Mouse (Mus musculus) erythroblast, adult 5-6 weeks (primary cell): ENCODE measurements around the gene Ptcd2. TPM values are rescaled to one million over a fixed set of nuclear protein-coding genes. Genes with fewer than 3 reads are reported as not detected.

Experiments
- total RNA-seq, 2 experiments: library from RNA; stranded (forward) in 1 of 2; stranded (reverse) in 1 of 2; fragments of 150-400 nt in 1 of 2; fragments of 200-764, 138-1000 nt in 1 of 2; gene quantifications; 2 replicates each; pipeline versions ENCODE4 v1.2.3 to v1.2.4; 2015 to 2017; ENCODE audit warnings: low replicate concordance in 2 of 2

The Ptcd2 gene
- total RNA-seq, 2 experiments from 2014 or later: 5.6 to 10.0 TPM

Other genes starting within 250 kb of the Ptcd2 start
- 0.42 TPM in 1 of 2 replicates, not detected in the other for gene Zfp366, start 159.9 kb downstream of the Ptcd2 start, total RNA-seq (2015; ENCODE audit: low replicate concordance)
- gene Zfp366, start 159.9 kb downstream of the Ptcd2 start, total RNA-seq (2017; ENCODE audit: low replicate concordance): 0.14 and 0.17 TPM in 2 replicates
- gene Mrps27, start 81 bp upstream of the Ptcd2 start, total RNA-seq (2015; ENCODE audit: low replicate concordance): 3.6 TPM in 1 of 2 replicates, not detected in the other
- 1.9 and 3.5 TPM in 2 replicates for gene Mrps27, start 81 bp upstream of the Ptcd2 start, total RNA-seq (2017; ENCODE audit: low replicate concordance)
- gene Map1b, start 171.8 kb upstream of the Ptcd2 start, total RNA-seq (2015; ENCODE audit: low replicate concordance): not detected in 2 replicates
- 0.17 and 0.28 TPM in 2 replicates for gene Map1b, start 171.8 kb upstream of the Ptcd2 start, total RNA-seq (2017; ENCODE audit: low replicate concordance)